In genomic region chr5:112280151-112280550, GRCm38 (mm10) we compare ENCODE assay signal across 8 mouse cellular contexts. TPM values are rescaled to one million over a fixed set of nuclear protein-coding genes. Genes with fewer than 3 reads are reported as not detected.
DNase-seq lines count a peak whose midpoint lies in the region; ATAC-seq and TF ChIP-seq lines count a peak whose summit lies in the region.

No protein-coding gene starts in this region.

- no peak overlapping the region for H3K27ac ChIP-seq in hindbrain, embryonic 13.5 days
- H3K27ac ChIP-seq in hindbrain, postnatal 0 days: no peak overlapping the region; the same call in 1 of the 2 replicates
- no peak overlapping the region for H3K27ac ChIP-seq in CH12.LX (ENCODE audit: insufficient read depth, low read depth)
- no peak overlapping the region for H3K27ac ChIP-seq in embryonic facial prominence, embryonic 12.5 days
- peak overlapping the region; percentile 73 for H3K27ac ChIP-seq in liver, embryonic 16.5 days (ENCODE audit: low read length)

- no peaks in the 10 kb centered on the region for H3K36me3 ChIP-seq in hindbrain, embryonic 13.5 days
- H3K36me3 ChIP-seq in hindbrain, postnatal 0 days (ENCODE audit: insufficient read depth, low read length): no peaks in the 10 kb centered on the region
- peaks cover 0 to 15% of the 10 kb centered on the region in 2 experiments for H3K36me3 ChIP-seq in CH12.LX (replicated peaks in 1 of 2; ENCODE audit: control insufficient read depth in 1 of 2, insufficient read depth in 1 of 2, low read length in 1 of 2)
- H3K36me3 ChIP-seq in embryonic facial prominence, embryonic 12.5 days: no peaks in the 10 kb centered on the region
- no peaks in the 10 kb centered on the region for H3K36me3 ChIP-seq in liver, embryonic 16.5 days (ENCODE audit: control insufficient read depth, insufficient read depth)

- in situ Hi-C loops in CH12.LX (cut with MboI; ENCODE audit: low pct_ligation_motif_present, low pct_unique_long_range_greater_than_20kb, low sequenced_read_pairs): no loop called here

- peaks cover 77% of the 10 kb centered on the region for H3K4me1 ChIP-seq in hindbrain, embryonic 13.5 days (replicated peaks)
- H3K4me1 ChIP-seq in hindbrain, postnatal 0 days (ENCODE audit: insufficient read depth, low read length): peaks cover 3% of the 10 kb centered on the region
- H3K4me1 ChIP-seq in CH12.LX (ENCODE audit: control insufficient read depth in 1 of 2, insufficient read depth in 2 of 2): peaks cover 27 to 66% of the 10 kb centered on the region in 2 experiments
- peaks cover 28% of the 10 kb centered on the region for H3K4me1 ChIP-seq in embryonic facial prominence, embryonic 12.5 days
- peaks cover 85% of the 10 kb centered on the region for H3K4me1 ChIP-seq in liver, embryonic 16.5 days (ENCODE audit: control insufficient read depth, low read depth, low read length)

- no peak for TF ChIP-seq EP300 in CH12.LX (IDR thresholded peaks at IDR 0.05; ENCODE audit: low read length)

- TF ChIP-seq CTCF in hindbrain, postnatal 0 days (IDR thresholded peaks at IDR 0.05; ENCODE audit: low read depth): no peak
- TF ChIP-seq CTCF in CH12.LX (conservative IDR thresholded peaks at IDR 0.05 in 1 of 2, IDR thresholded peaks at IDR 0.05 in 1 of 2; ENCODE audit: low read depth in 2 of 2, low read length in 2 of 2): no peak

- no peak overlapping the region for H3K4me2 ChIP-seq in hindbrain, embryonic 13.5 days
- no peak overlapping the region for H3K4me2 ChIP-seq in hindbrain, postnatal 0 days (ENCODE audit: low read depth, low read length)
- H3K4me2 ChIP-seq in CH12.LX (ENCODE audit: insufficient read depth, low read depth, poor library complexity, severe bottlenecking): no peak overlapping the region
- H3K4me2 ChIP-seq in embryonic facial prominence, embryonic 12.5 days (replicated peaks): no peak overlapping the region
- H3K4me2 ChIP-seq in liver, embryonic 16.5 days (ENCODE audit: low read depth, low read length): peak overlapping the region; percentile 28; the same call in 1 of the 2 replicates

- no peak for TF ChIP-seq RAD21 in CH12.LX (IDR thresholded peaks at IDR 0.05; ENCODE audit: low read depth, low read length)

- 0 out of 2 replicates have a peak, but pooled peaks cover 6% of the 10 kb centered on the region for H3K79me2 ChIP-seq in CH12.LX (replicated peaks; ENCODE audit: control insufficient read depth, extremely low read depth, insufficient read depth, poor library complexity, severe bottlenecking)

- peak overlapping the region; percentile 46; the same call in 1 of the 2 replicates for H3K9ac ChIP-seq in hindbrain, embryonic 13.5 days
- H3K9ac ChIP-seq in hindbrain, postnatal 0 days (replicated peaks; ENCODE audit: low read length): no peak overlapping the region
- no peak overlapping the region for H3K9ac ChIP-seq in CH12.LX (ENCODE audit: insufficient read depth, low read depth)
- 0 out of 2 replicates have a peak overlapping the region, but pooled peaks have one; percentile 12 for H3K9ac ChIP-seq in embryonic facial prominence, embryonic 12.5 days
- H3K9ac ChIP-seq in liver, embryonic 16.5 days (ENCODE audit: low read depth, low read length): peak overlapping the region; percentile 28

- no peaks in the 10 kb centered on the region for H3K27me3 ChIP-seq in hindbrain, embryonic 13.5 days
- H3K27me3 ChIP-seq in hindbrain, postnatal 0 days (ENCODE audit: insufficient read depth, low read length): no peaks in the 10 kb centered on the region
- peaks cover 2% of the 10 kb centered on the region for H3K27me3 ChIP-seq in CH12.LX (replicated peaks)
- no peaks in the 10 kb centered on the region for H3K27me3 ChIP-seq in embryonic facial prominence, embryonic 12.5 days
- no peaks in the 10 kb centered on the region for H3K27me3 ChIP-seq in liver, embryonic 16.5 days (ENCODE audit: control insufficient read depth, insufficient read depth, low read depth, low read length)

- no peaks in the 10 kb centered on the region for H3K9me3 ChIP-seq in hindbrain, embryonic 13.5 days
- H3K9me3 ChIP-seq in hindbrain, postnatal 0 days (ENCODE audit: low read length): no peaks in the 10 kb centered on the region
- no peaks in the 10 kb centered on the region for H3K9me3 ChIP-seq in CH12.LX (replicated peaks; ENCODE audit: low read length)
- H3K9me3 ChIP-seq in embryonic facial prominence, embryonic 12.5 days: no peaks in the 10 kb centered on the region
- no peaks in the 10 kb centered on the region for H3K9me3 ChIP-seq in liver, embryonic 16.5 days (replicated peaks; ENCODE audit: control insufficient read depth, low read length)

- no peak for TF ChIP-seq POLR2A in CH12.LX (IDR thresholded peaks at IDR 0.05; ENCODE audit: low read depth, low read length)

- no peak for ATAC-seq in hindbrain, embryonic 13.5 days (ENCODE audit: low FRiP score)
- no peak for ATAC-seq in hindbrain, postnatal 0 days
- no peak for ATAC-seq in embryonic facial prominence, embryonic 12.5 days (ENCODE audit: insufficient number of reproducible peaks, insufficient read depth, low FRiP score, low TSS enrichment)
- no peak for ATAC-seq in liver, embryonic 16.5 days (ENCODE audit: low read depth)
- ATAC-seq in erythroid progenitor cell, adult 5-6 weeks (replicated peaks; ENCODE audit: low FRiP score, poor library complexity, severe bottlenecking): no peak

- WGBS in hindbrain, embryonic 13.5 days: 84% methylated on average over 7 of the region's 7 CpGs
- 84% methylated on average over 7 of the region's 7 CpGs for WGBS in hindbrain, postnatal 0 days
- 83% methylated on average over 7 of the region's 7 CpGs for WGBS in embryonic facial prominence, embryonic 12.5 days
- 30% methylated on average over 7 of the region's 7 CpGs for WGBS in liver, embryonic 16.5 days (ENCODE audit: insufficient replicate concordance)

- dilution Hi-C loops in CH12.LX (cut with MboI; ENCODE audit: extremely low pct_ligation_motif_present, extremely low pct_unique_long_range_greater_than_20kb, low sequenced_read_pairs): no loop called here

- no peak overlapping the region for H3K4me3 ChIP-seq in hindbrain, embryonic 13.5 days
- no peak overlapping the region for H3K4me3 ChIP-seq in hindbrain, postnatal 0 days (ENCODE audit: low read length)
- no peak overlapping the region for H3K4me3 ChIP-seq in CH12.LX (replicated peaks in 1 of 3; ENCODE audit: low read depth in 2 of 3, low read length in 2 of 3, poor library complexity in 1 of 3)
- H3K4me3 ChIP-seq in embryonic facial prominence, embryonic 12.5 days: no peak overlapping the region
- H3K4me3 ChIP-seq in liver, embryonic 16.5 days (ENCODE audit: low read depth, low read length): peak overlapping the region; percentile 11; the same call in 1 of the 2 replicates

- no peak for DNase-seq in hindbrain, postnatal 0 days (ENCODE audit: low spot score)
- no peak for DNase-seq in CH12.LX (ENCODE audit: extremely low read depth)
- no peak for DNase-seq in kidney, postnatal 36 days
- DNase-seq in spleen, adult 12 weeks (ENCODE audit: low spot score): no peak

RNA-seq across cellular contexts. Expression of gene Tpst2, which starts 3.7 kb away (rescaled TPM):
- polyA plus RNA-seq in hindbrain, embryonic 13.5 days (2015; fragmentation: Nextera tagmentation; extraction: Ambion mirVana): 26.9 and 30.0 TPM in 2 replicates
- total RNA-seq in hindbrain, postnatal 0 days (2014; rRNA removed): 46.9 and 57.0 TPM in 2 replicates
- polyA plus RNA-seq in hindbrain, postnatal 0 days (2015; fragmentation: Nextera tagmentation; extraction: Ambion mirVana): 34.4 and 37.0 TPM in 2 replicates
- total RNA-seq in CH12.LX (2012; rRNA removed): 20.6 and 20.7 TPM in 2 replicates
- 12.6 and 13.3 TPM in 2 replicates for total RNA-seq in CH12.LX (2014; rRNA removed)
- 10.8 and 15.6 TPM in 2 replicates for polyA plus RNA-seq in CH12.LX (2012; ENCODE audit: insufficient read length, low read depth)
- 33.9 and 36.4 TPM in 2 replicates for polyA plus RNA-seq in embryonic facial prominence, embryonic 12.5 days (2016; fragmentation: Nextera tagmentation; extraction: Ambion mirVana)
- 38.5 and 38.8 TPM in 2 replicates for polyA plus RNA-seq in liver, embryonic 16.5 days (2015; fragmentation: Nextera tagmentation; extraction: Ambion mirVana)
- total RNA-seq in erythroid progenitor cell, adult 5-6 weeks (2015; ENCODE audit: low replicate concordance): 3.4 and 6.5 TPM in 2 replicates
- 5.8 and 19.2 TPM in 2 replicates for total RNA-seq in erythroid progenitor cell, adult 5-6 weeks (2017; ENCODE audit: low replicate concordance)

RNA-seq across cellular contexts. Expression of gene Crybb1, which starts 24.5 kb away (rescaled TPM):
- polyA plus RNA-seq in hindbrain, embryonic 13.5 days (2015; fragmentation: Nextera tagmentation; extraction: Ambion mirVana): 5.2 and 5.5 TPM in 2 replicates
- total RNA-seq in hindbrain, postnatal 0 days (2014; rRNA removed): 8.0 and 11.7 TPM in 2 replicates
- 14.2 and 14.6 TPM in 2 replicates for polyA plus RNA-seq in hindbrain, postnatal 0 days (2015; fragmentation: Nextera tagmentation; extraction: Ambion mirVana)
- not detected in 2 replicates for total RNA-seq in CH12.LX (2012; rRNA removed)
- total RNA-seq in CH12.LX (2014; rRNA removed): not detected in 2 replicates
- not detected in 2 replicates for polyA plus RNA-seq in CH12.LX (2012; ENCODE audit: insufficient read length, low read depth)
- 46.2 and 95.4 TPM in 2 replicates for polyA plus RNA-seq in embryonic facial prominence, embryonic 12.5 days (2016; fragmentation: Nextera tagmentation; extraction: Ambion mirVana)
- polyA plus RNA-seq in liver, embryonic 16.5 days (2015; fragmentation: Nextera tagmentation; extraction: Ambion mirVana): 0.28 and 0.32 TPM in 2 replicates
- total RNA-seq in erythroid progenitor cell, adult 5-6 weeks (2015; ENCODE audit: low replicate concordance): not detected in 2 replicates
- total RNA-seq in erythroid progenitor cell, adult 5-6 weeks (2017; ENCODE audit: low replicate concordance): not detected in 2 replicates

RNA-seq across cellular contexts. Expression of gene Cryba4, which starts 27.8 kb away (rescaled TPM):
- 1.9 and 3.3 TPM in 2 replicates for polyA plus RNA-seq in hindbrain, embryonic 13.5 days (2015; fragmentation: Nextera tagmentation; extraction: Ambion mirVana)
- total RNA-seq in hindbrain, postnatal 0 days (2014; rRNA removed): 0.26 and 1.8 TPM in 2 replicates
- polyA plus RNA-seq in hindbrain, postnatal 0 days (2015; fragmentation: Nextera tagmentation; extraction: Ambion mirVana): 1.6 and 2.4 TPM in 2 replicates
- total RNA-seq in CH12.LX (2012; rRNA removed): 0.25 TPM in 1 of 2 replicates, not detected in the other
- total RNA-seq in CH12.LX (2014; rRNA removed): not detected in 2 replicates
- polyA plus RNA-seq in CH12.LX (2012; ENCODE audit: insufficient read length, low read depth): not detected in 2 replicates
- 11.0 and 20.1 TPM in 2 replicates for polyA plus RNA-seq in embryonic facial prominence, embryonic 12.5 days (2016; fragmentation: Nextera tagmentation; extraction: Ambion mirVana)
- 0.49 and 0.67 TPM in 2 replicates for polyA plus RNA-seq in liver, embryonic 16.5 days (2015; fragmentation: Nextera tagmentation; extraction: Ambion mirVana)
- not detected in 2 replicates for total RNA-seq in erythroid progenitor cell, adult 5-6 weeks (2015; ENCODE audit: low replicate concordance)
- total RNA-seq in erythroid progenitor cell, adult 5-6 weeks (2017; ENCODE audit: low replicate concordance): not detected in 2 replicates

RNA-seq across cellular contexts. Expression of gene Tfip11, which starts 46.0 kb away (rescaled TPM):
- 32.2 and 33.7 TPM in 2 replicates for polyA plus RNA-seq in hindbrain, embryonic 13.5 days (2015; fragmentation: Nextera tagmentation; extraction: Ambion mirVana)
- 16.5 and 20.2 TPM in 2 replicates for total RNA-seq in hindbrain, postnatal 0 days (2014; rRNA removed)
- 24.3 and 24.4 TPM in 2 replicates for polyA plus RNA-seq in hindbrain, postnatal 0 days (2015; fragmentation: Nextera tagmentation; extraction: Ambion mirVana)
- total RNA-seq in CH12.LX (2012; rRNA removed) (23.8 and 29.0 TPM in 2 replicates), CH12.LX (2014; rRNA removed) (6.6 and 8.8 TPM in 2 replicates)
- 28.6 and 31.7 TPM in 2 replicates for polyA plus RNA-seq in CH12.LX (2012; ENCODE audit: insufficient read length, low read depth)
- polyA plus RNA-seq in embryonic facial prominence, embryonic 12.5 days (2016; fragmentation: Nextera tagmentation; extraction: Ambion mirVana): 37.7 and 41.3 TPM in 2 replicates
- polyA plus RNA-seq in liver, embryonic 16.5 days (2015; fragmentation: Nextera tagmentation; extraction: Ambion mirVana): 11.8 and 12.6 TPM in 2 replicates
- 6.3 and 8.6 TPM in 2 replicates for total RNA-seq in erythroid progenitor cell, adult 5-6 weeks (2015; ENCODE audit: low replicate concordance)
- 10.5 and 25.9 TPM in 2 replicates for total RNA-seq in erythroid progenitor cell, adult 5-6 weeks (2017; ENCODE audit: low replicate concordance)

Comparison
In these comparisons a context has a peak if more than half of its experiments do, and no peak if none do; other contexts are left out.
1. H3K9ac ChIP-seq: peak in hindbrain, embryonic 13.5 days (single experiment), embryonic facial prominence, embryonic 12.5 days (single experiment) and liver, embryonic 16.5 days (single experiment); none in hindbrain, postnatal 0 days (single experiment) and CH12.LX (single experiment).